Mouse (Mus musculus): Measurements from ENCODE around the gene Cdc37. TPM values are rescaled to one million over a fixed set of nuclear protein-coding genes. Genes with fewer than 3 reads are reported as not detected.
A peak's percentile ranks its signal among the peaks of the same experiment; 100 is the strongest.

The Cdc37 gene
- polyA plus RNA-seq, 1 experiment: 164 TPM

- peak within 1 kb of the TSS; percentile 73 for H3K4me3 ChIP-seq (ENCODE audit: low read depth, low read length)
- peak within 1 kb of the TSS; percentile 6; the same call in 1 of the 2 replicates for H3K27ac ChIP-seq (ENCODE audit: insufficient read depth, low read length)
- no peaks in the 10 kb centered on the region for H3K9me3 ChIP-seq (replicated peaks; ENCODE audit: control insufficient read depth, insufficient read depth, low read length, poor library complexity, severe bottlenecking)
Observed at GRCm38 (mm10) chr9:21131059-21131956, 18.5 kb downstream of the Cdc37 start, which contains the start of gene Tyk2. TSS of gene Tyk2 (minus strand) at chr9:21131243.

GRCm38 (mm10) chr9:21126259-21126627 lies 23.5 kb downstream of the Cdc37 start:
- no peaks in the 10 kb centered on the region for H3K9me3 ChIP-seq (replicated peaks; ENCODE audit: control insufficient read depth, insufficient read depth, low read length, poor library complexity, severe bottlenecking)
- TF ChIP-seq CTCF (IDR thresholded peaks at IDR 0.05; ENCODE audit: low read depth, low read length): no peak
- TF ChIP-seq POLR2A (IDR thresholded peaks at IDR 0.05; ENCODE audit: insufficient read depth, low read length): no peak
- no peak for TF ChIP-seq EP300 (IDR thresholded peaks at IDR 0.05; ENCODE audit: insufficient read depth, low read depth, low read length)
- H3K4me1 ChIP-seq (ENCODE audit: control insufficient read depth, insufficient read depth, low read length): no peaks in the 10 kb centered on the region
- H3K36me3 ChIP-seq (ENCODE audit: control insufficient read depth, insufficient read depth, low read length, poor library complexity, severe bottlenecking): no peaks in the 10 kb centered on the region
- H3K27ac ChIP-seq (ENCODE audit: insufficient read depth, low read length): no peak overlapping the region
- no peak overlapping the region for H3K4me3 ChIP-seq (ENCODE audit: low read depth, low read length)
- H3K9ac ChIP-seq (ENCODE audit: low read depth, poor library complexity, severe bottlenecking): no peak overlapping the region
- no peaks in the 10 kb centered on the region for H3K27me3 ChIP-seq (ENCODE audit: control insufficient read depth, insufficient read depth, low read length, poor library complexity, severe bottlenecking)

More at GRCm38 (mm10) chr9:21131059-21131956, 18.5 kb downstream of the Cdc37 start, which contains the start of gene Tyk2:
- no peaks in the 10 kb centered on the region for H3K36me3 ChIP-seq (ENCODE audit: control insufficient read depth, insufficient read depth, low read length, poor library complexity, severe bottlenecking)
- peak within 1 kb of the TSS; percentile 15 for H3K9ac ChIP-seq (ENCODE audit: low read depth, poor library complexity, severe bottlenecking)
- H3K4me1 ChIP-seq (ENCODE audit: control insufficient read depth, insufficient read depth, low read length): no peaks in the 10 kb centered on the region
- no peaks in the 10 kb centered on the region for H3K27me3 ChIP-seq (ENCODE audit: control insufficient read depth, insufficient read depth, low read length, poor library complexity, severe bottlenecking)
- peak; percentile 85 for TF ChIP-seq POLR2A (IDR thresholded peaks at IDR 0.05; ENCODE audit: insufficient read depth, low read length)
- TF ChIP-seq EP300 (IDR thresholded peaks at IDR 0.05; ENCODE audit: insufficient read depth, low read depth, low read length): no peak

- Histone ChIP-seq H3K4me1 (ENCODE audit: control insufficient read depth, insufficient read depth, low read length) (no peaks in the 10 kb centered on the region), H3K27me3 (ENCODE audit: control insufficient read depth, insufficient read depth, low read length, poor library complexity, severe bottlenecking) (no peaks in the 10 kb centered on the region), H3K9ac (ENCODE audit: low read depth, poor library complexity, severe bottlenecking) (no peak overlapping the region), H3K27ac (ENCODE audit: insufficient read depth, low read length) (no peak overlapping the region), H3K9me3 (replicated peaks; ENCODE audit: control insufficient read depth, insufficient read depth, low read length, poor library complexity, severe bottlenecking) (no peaks in the 10 kb centered on the region), H3K36me3 (ENCODE audit: control insufficient read depth, insufficient read depth, low read length, poor library complexity, severe bottlenecking) (no peaks in the 10 kb centered on the region), H3K4me3 (ENCODE audit: low read depth, low read length) (no peak overlapping the region)
- TF ChIP-seq EP300 (IDR thresholded peaks at IDR 0.05; ENCODE audit: insufficient read depth, low read depth, low read length) (no peak), CTCF (IDR thresholded peaks at IDR 0.05; ENCODE audit: low read depth, low read length) (no peak), POLR2A (IDR thresholded peaks at IDR 0.05; ENCODE audit: insufficient read depth, low read length) (no peak)
Observed at GRCm38 (mm10) chr9:21125502-21126258, 24.1 kb downstream of the Cdc37 start.

GRCm38 (mm10) chr9:21124837-21125236 lies 24.9 kb downstream of the Cdc37 start:
- H3K4me3 ChIP-seq (ENCODE audit: low read depth, low read length): no peak overlapping the region
- H3K36me3 ChIP-seq (ENCODE audit: control insufficient read depth, insufficient read depth, low read length, poor library complexity, severe bottlenecking): no peaks in the 10 kb centered on the region
- no peak for TF ChIP-seq CTCF (IDR thresholded peaks at IDR 0.05; ENCODE audit: low read depth, low read length)
- no peak for TF ChIP-seq EP300 (IDR thresholded peaks at IDR 0.05; ENCODE audit: insufficient read depth, low read depth, low read length)
- TF ChIP-seq POLR2A (IDR thresholded peaks at IDR 0.05; ENCODE audit: insufficient read depth, low read length): no peak
- H3K9ac ChIP-seq (ENCODE audit: low read depth, poor library complexity, severe bottlenecking): no peak overlapping the region
- no peaks in the 10 kb centered on the region for H3K4me1 ChIP-seq (ENCODE audit: control insufficient read depth, insufficient read depth, low read length)
- no peaks in the 10 kb centered on the region for H3K9me3 ChIP-seq (replicated peaks; ENCODE audit: control insufficient read depth, insufficient read depth, low read length, poor library complexity, severe bottlenecking)
- no peaks in the 10 kb centered on the region for H3K27me3 ChIP-seq (ENCODE audit: control insufficient read depth, insufficient read depth, low read length, poor library complexity, severe bottlenecking)
- H3K27ac ChIP-seq (ENCODE audit: insufficient read depth, low read length): no peak overlapping the region

- Histone ChIP-seq H3K9ac (ENCODE audit: low read depth, poor library complexity, severe bottlenecking) (peak overlapping the region; percentile 44), H3K27ac (ENCODE audit: insufficient read depth, low read length) (no peak overlapping the region), H3K4me1 (ENCODE audit: control insufficient read depth, insufficient read depth, low read length) (no peaks in the 10 kb centered on the region), H3K4me3 (ENCODE audit: low read depth, low read length) (peak overlapping the region; percentile 49), H3K9me3 (replicated peaks; ENCODE audit: control insufficient read depth, insufficient read depth, low read length, poor library complexity, severe bottlenecking) (no peaks in the 10 kb centered on the region), H3K36me3 (ENCODE audit: control insufficient read depth, insufficient read depth, low read length, poor library complexity, severe bottlenecking) (no peaks in the 10 kb centered on the region), H3K27me3 (ENCODE audit: control insufficient read depth, insufficient read depth, low read length, poor library complexity, severe bottlenecking) (no peaks in the 10 kb centered on the region)
- no peak for TF ChIP-seq EP300 (IDR thresholded peaks at IDR 0.05; ENCODE audit: insufficient read depth, low read depth, low read length)
- no peak for TF ChIP-seq POLR2A (IDR thresholded peaks at IDR 0.05; ENCODE audit: insufficient read depth, low read length)
- TF ChIP-seq CTCF (IDR thresholded peaks at IDR 0.05; ENCODE audit: low read depth, low read length): no peak
Observed at GRCm38 (mm10) chr9:21121483-21121882, 28.3 kb downstream of the Cdc37 start.

Data from ES-Bruce4 (cell line).